Mouse (Mus musculus): ENCODE results near the gene Il17re. TPM values are rescaled to one million over a fixed set of nuclear protein-coding genes. Genes with fewer than 3 reads are reported as not detected.
A peak's percentile ranks its signal among the peaks of the same experiment; 100 is the strongest.

Gene Il17re
- total RNA-seq (2017), result 1.6 and 2.6 TPM in 2 replicates

DNA sequence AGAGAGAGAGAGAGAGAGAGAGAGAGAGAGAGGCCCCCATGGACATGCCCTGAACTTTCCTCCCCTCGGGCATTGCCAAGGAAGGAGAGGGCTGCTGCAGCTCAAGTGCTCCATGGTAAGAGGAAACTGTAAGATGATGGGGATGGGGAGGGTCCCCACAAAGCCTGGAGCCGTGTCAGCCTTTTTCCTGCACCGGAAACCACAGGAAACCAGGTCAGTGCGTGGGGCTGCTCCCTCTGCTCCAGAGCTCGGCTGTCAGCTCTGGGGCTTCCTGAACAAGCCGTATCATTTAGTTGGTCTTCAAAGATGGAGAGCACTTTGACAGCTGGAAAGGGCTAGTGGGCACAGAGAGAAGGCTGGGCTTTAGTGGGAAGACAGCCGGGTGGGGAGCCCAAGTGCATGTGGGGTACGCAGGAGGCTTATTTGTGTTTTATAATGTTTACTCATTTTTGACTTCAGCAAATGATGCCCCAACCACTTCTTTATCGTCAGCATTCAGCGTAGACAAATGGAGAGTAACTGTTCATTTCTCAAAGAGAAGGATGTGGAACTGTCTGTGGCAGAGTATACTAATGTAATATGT, at the start of gene Il17re:
Gene Il17re, plus strand, starts transcription at position 533 of the 583 bp plus-strand sequence.
- ATAC-seq (replicated peaks; ENCODE audit: low read depth, poor library complexity, severe bottlenecking), result peak; percentile 77

DNA sequence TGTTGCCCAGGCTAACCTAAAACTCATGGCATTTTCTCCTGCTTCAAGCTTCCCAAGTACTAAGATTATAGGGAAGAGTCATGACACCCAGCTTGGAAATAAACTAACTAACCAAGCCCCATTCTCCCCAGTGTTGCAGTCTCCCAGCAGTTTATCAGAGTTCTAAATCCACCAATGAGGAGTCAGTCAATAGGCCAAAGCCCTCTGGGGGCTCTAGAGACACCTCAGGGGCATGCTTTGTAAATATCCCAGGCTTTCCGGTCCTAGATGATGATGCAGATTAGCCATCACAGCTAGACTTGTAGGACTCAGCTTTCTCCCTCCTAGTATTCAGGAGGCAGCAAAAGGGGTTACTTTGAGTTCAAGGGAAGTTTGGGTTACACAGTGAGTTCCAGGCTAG, 48.3 kb upstream of the Il17re start:
- ATAC-seq (replicated peaks; ENCODE audit: low read depth, poor library complexity, severe bottlenecking), result no peak

GRCm38 (mm10) chr6:113416416-113416815, 41.9 kb upstream of the Il17re start:
- no peak for ATAC-seq (replicated peaks; ENCODE audit: low read depth, poor library complexity, severe bottlenecking)

DNA sequence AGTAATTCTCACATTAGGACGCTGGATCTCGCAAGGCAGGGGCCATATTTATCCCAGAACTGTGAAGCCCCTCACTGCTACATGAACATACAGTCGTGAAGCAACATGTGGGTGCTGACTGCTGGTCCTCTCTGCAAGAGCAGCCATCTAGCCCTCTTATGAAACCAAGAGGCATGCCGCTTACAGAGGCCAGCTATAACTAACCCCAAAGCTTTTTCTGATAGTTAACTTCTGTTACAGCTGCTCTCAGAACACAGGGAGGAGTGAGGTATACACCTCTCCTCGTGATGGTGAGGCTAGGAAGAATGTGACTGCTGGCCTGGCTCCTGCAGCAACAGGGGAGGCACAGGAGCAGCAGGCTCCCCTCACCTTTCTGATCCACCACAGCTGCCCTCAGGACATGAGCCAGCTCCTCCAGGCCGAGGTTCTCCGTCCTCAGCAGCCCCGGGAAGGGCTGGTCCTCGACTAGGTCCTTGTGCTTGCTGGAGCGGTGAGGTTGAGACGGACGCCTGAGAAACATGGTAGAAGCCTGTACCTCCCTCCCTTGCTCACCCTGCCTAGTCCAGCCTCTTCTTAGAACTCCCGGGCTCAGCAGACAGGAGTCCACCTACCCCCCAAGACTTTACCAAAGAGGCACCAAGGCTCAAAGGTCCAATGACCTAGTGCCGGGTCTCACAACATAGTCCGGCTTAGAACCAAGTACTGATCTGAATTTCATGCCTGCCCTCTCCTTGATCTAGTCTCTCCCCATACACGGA, 39.7 kb upstream of the Il17re start:
- ATAC-seq (replicated peaks; ENCODE audit: low read depth, poor library complexity, severe bottlenecking), result peak; percentile 26

DNA sequence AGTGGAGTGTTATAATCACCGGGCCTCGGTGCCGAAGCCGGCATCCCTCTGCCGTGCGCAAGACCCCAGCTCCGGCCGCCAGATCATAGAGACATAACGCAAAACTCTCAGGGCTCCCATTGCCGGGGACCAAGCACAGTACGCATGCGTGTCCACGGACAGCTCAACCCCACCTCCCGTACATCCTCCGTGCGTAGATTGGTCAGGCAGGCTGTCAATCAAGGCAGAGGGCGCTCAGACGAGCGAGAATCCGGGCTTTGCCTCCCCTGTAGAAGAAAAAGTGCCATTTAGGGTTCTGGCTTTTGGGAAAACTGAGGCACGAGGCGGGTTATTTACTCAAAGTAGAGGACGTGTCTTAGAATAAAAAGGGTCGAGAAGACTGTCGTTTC, 39.1 kb upstream of the Il17re start, which contains the start of gene Rpusd3:
Gene Rpusd3, minus strand, starts transcription at position 142 of the 389 bp plus-strand sequence.
- ATAC-seq (replicated peaks; ENCODE audit: low read depth, poor library complexity, severe bottlenecking), result peak; percentile 99

GRCm38 (mm10) chr6:113423000-113423399, 35.3 kb upstream of the Il17re start:
- ATAC-seq (replicated peaks; ENCODE audit: low read depth, poor library complexity, severe bottlenecking), result no peak

- ATAC-seq (replicated peaks; ENCODE audit: low read depth, poor library complexity, severe bottlenecking), result no peak
Measured at GRCm38 (mm10) chr6:113424187-113424586, 34.1 kb upstream of the Il17re start.

DNA sequence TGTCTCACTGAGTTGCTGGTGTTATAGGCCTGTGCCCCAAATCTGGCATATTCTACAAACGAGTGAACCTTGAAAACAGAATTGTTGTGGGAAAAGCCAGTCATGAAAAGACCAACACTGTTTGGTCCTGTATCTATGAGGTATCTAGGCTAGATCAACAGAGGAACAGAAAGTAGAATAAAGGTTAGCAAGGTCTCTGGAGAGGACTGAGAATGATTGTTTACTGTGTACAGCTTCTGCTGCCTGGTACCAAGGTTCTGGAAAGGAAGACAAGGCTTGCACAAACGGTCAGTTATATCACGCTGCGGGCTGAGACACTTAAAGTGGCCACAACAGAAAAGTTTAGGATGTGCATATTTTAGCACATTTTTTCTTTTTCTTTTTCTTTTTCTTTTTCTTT, 31.6 kb upstream of the Il17re start:
- no peak for ATAC-seq (replicated peaks; ENCODE audit: low read depth, poor library complexity, severe bottlenecking)

DNA sequence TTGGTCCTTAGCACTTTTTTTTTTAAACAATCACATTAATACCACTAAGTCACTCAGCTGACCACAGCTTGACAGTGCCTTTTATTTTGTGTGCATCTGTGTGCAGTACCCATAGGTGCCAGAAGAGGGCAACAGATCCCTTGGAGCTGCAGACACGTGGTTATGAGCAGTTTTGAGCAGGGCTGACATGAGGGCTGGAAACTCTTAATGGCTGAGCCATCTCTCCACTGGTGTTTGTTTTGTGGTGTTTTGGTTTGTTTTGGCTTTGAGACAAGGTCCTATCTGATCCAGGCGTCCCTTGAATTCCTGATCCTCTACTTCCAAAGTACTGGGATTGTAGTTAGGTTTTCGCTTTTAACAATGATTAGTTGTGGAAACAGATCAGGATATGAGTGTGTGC, 30.9 kb upstream of the Il17re start:
- peak; percentile 83 for ATAC-seq (replicated peaks; ENCODE audit: low read depth, poor library complexity, severe bottlenecking)

- ATAC-seq (replicated peaks; ENCODE audit: low read depth, poor library complexity, severe bottlenecking), result no peak
Measured at GRCm38 (mm10) chr6:113428006-113428405, 30.3 kb upstream of the Il17re start.

- 0 out of 2 replicates have a peak, but pooled peaks have one; percentile 37 for ATAC-seq (replicated peaks; ENCODE audit: low read depth, poor library complexity, severe bottlenecking)
Measured at GRCm38 (mm10) chr6:113429965-113430364, 28.3 kb upstream of the Il17re start.

DNA sequence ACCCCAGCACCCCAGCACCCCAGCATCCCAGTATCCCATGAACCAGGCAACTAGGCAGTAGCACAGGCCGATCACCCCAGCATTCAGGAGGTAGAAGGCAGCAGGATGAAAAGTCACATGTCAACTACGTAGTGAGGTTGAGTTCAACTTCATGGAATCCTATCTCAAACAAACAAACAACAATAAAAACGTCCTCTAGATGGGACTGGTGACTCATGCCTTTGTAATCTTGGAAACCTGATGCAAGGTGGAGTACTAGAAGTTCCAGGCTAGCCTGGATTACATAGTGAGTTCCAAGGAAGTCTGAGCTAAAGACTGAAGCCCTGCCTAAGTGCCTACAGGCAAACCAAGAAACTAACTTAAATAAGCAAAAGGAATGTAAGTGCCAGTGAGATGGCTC, 27.4 kb upstream of the Il17re start:
- ATAC-seq (replicated peaks; ENCODE audit: low read depth, poor library complexity, severe bottlenecking), result no peak

- ATAC-seq (replicated peaks; ENCODE audit: low read depth, poor library complexity, severe bottlenecking), result no peak
Measured at GRCm38 (mm10) chr6:113431801-113432200, 26.5 kb upstream of the Il17re start.

DNA sequence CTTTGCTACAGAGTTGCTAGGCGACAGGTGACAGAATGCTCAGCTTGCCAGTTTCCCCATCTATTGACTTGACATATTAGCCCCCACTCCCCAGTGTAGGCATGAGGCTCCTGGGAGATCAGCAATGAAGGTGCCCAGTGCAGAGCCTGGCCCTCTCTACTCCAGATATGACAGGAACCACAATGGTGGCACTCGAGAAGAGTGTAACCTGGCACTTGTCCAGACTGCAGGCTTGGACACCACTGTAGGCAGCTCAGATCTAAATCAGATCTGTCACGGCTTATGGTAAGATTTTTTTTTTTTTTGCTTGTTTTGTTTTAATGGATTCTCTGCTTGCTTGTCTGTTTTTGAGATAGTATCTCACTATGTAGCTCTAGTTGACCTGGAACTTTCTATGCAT, 24.6 kb upstream of the Il17re start:
- ATAC-seq (replicated peaks; ENCODE audit: low read depth, poor library complexity, severe bottlenecking), result no peak

DNA sequence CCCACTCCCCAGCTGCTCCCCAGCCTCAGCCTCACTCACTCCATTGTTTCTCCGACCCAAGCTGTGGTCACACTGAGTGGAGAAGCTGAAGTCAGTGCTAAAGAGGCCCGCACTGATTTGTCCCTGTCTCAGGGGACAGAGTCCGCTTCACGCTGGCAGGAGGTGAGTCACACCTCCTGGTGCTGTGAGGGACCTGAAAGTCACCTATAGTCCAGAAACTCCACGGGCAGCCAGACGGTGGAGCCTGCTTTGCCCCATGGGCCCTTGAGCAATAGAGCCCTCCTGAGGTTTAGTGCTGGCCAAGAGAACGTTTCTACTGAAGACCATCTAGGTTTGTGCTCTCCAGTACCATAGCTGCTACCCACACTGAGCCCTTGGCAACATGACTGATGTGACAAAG, 23.6 kb upstream of the Il17re start:
- no peak for ATAC-seq (replicated peaks; ENCODE audit: low read depth, poor library complexity, severe bottlenecking)

DNA sequence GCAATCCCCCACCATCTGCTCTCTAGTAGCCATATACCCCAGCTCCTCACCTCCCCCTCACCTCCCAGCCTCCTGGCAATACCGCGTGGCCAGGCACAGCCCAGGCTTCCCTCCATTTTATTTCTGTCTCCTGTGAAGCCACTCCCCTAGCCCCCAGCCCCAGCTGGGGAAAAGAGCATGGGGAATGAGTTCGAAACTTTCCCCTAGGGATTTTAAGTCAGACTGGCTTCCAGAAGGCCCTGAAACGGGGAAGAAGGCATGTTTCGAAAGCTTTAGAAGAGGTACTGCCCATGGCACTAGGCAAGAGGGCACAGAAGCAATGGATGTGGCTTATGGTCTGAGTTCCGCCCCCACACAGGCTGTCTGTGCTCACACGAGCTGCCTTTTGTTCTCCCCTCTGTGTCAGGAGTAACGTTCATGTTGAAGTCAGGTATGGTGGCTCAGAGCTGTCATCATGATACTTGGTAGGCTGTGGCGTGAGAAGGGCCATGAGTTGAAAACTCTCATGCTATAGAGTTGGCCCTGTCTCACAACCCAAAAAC, 22.5 kb upstream of the Il17re start, which contains the start of gene Cidec:
Gene Cidec, minus strand, starts transcription at position 97 of the 542 bp plus-strand sequence.
- ATAC-seq (replicated peaks; ENCODE audit: low read depth, poor library complexity, severe bottlenecking), result no peak

DNA sequence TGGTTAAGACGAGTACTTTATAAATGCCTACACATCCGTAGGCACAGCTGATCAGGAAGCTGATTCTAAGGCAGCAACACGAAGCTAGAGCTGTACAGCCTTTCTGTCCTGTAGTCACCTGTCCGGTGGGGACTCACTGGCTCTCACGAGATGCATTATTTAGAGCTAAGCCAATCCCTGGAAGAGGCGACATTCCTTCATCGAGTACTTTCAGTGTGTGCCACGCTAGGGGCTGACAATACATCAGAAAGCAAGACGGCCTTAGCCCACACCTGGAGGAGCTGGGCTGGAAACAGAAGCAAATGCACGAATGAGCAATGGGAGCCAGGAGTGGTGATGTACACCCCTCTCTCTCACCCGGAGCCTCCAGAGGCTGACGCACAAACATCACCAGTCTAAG, 21.1 kb upstream of the Il17re start:
- no peak for ATAC-seq (replicated peaks; ENCODE audit: low read depth, poor library complexity, severe bottlenecking)

DNA sequence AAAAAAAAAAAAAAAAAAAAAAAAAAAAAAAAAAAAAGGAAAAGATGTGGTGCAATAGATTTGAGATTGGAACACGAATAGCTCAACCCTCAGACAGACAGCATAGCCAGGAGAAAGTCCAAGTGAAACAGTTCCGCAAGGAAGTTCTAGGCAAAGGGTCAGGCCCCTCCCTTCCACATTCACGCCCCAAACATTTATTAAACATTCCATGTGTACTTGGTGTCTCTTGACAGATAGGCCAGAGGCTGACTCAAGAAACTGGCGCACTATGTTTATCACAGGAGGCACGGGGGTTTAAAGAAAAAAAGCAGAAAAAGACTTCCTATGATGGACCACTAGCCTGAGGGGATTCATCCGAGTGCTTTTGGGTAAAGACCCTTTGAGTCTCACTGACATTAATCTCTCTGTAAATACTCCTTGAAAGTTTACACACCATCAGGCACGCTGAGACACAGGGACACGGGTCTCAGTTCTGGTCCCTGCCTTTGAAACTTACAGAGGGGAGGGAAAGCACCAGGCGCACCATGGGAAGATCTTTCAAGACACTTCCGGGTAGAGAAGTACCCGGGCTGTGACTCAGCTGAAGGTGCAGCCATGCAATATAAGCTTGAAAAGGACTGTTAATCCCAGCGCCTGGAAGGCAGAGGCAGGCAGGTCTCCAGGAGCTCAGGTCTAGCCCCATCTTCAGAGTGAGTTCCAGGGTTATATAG, 19.4 kb upstream of the Il17re start:
- no peak for ATAC-seq (replicated peaks; ENCODE audit: low read depth, poor library complexity, severe bottlenecking)

- no peak for ATAC-seq (replicated peaks; ENCODE audit: low read depth, poor library complexity, severe bottlenecking)
Measured at GRCm38 (mm10) chr6:113440686-113441085, 17.6 kb upstream of the Il17re start.

GRCm38 (mm10) chr6:113441147-113441680, 17.1 kb upstream of the Il17re start:
- peak; percentile 83 for ATAC-seq (replicated peaks; ENCODE audit: low read depth, poor library complexity, severe bottlenecking)

DNA sequence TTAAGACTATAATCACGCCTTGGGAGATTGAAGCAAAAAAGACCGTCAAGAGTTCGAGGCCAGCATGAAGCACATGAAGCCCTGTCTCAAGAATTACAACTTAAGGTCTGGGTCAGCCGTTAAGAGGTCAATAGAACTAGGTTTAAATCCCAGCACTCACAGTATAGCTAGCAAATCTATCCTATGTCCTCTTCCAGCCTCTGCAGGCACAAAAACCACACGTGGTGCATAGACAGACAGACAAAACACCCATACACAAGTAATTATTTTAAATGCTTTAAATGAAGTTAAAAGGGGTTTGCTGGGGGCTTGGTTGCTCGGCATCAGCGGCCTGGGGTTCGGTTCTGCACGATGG, 16.2 kb upstream of the Il17re start:
- ATAC-seq (replicated peaks; ENCODE audit: low read depth, poor library complexity, severe bottlenecking), result peak; percentile 14
